Mouse (Mus musculus) embryonic facial prominence, embryonic 11.5 days (tissue): ENCODE measurements around the gene Smarcad1. TPM values are rescaled to one million over a fixed set of nuclear protein-coding genes. Genes with fewer than 3 reads are reported as not detected.
A peak's percentile ranks its signal among the peaks of the same experiment; 100 is the strongest.

Experiments
- ATAC-seq: fragments of 200-750 bp; cut with Nextera tagmentation; replicated peaks from 2 replicates; pipeline ENCODE4 v1.8.0; 2017; ENCODE audit warnings: low read depth; ENCODE audit not compliant: insufficient number of reproducible peaks, low FRiP score, low TSS enrichment
- DNase-seq: peaks from one replicate; pipeline ENCODE4 v3.0.0-alpha.2; 2015; ENCODE audit warnings: low spot score
- H3K27ac ChIP-seq: fragments of 300-500 bp; sonication (generic); replicated peaks from 2 replicates; pipeline ENCODE4 v1.5.1; 2014; ENCODE audit warnings: mild to moderate bottlenecking, low read depth, low read length, control low read depth
- H3K27me3 ChIP-seq: fragments of 300-500 bp; sonication (generic); 2 replicates; pipeline ENCODE4 v1.6.1; 2014; ENCODE audit warnings: mild to moderate bottlenecking, low read length, moderate library complexity, mixed read lengths; ENCODE audit not compliant: control insufficient read depth, insufficient read depth
- H3K36me3 ChIP-seq: fragments of 300-500 bp; sonication (generic); replicated peaks from 2 replicates; pipeline ENCODE4 v1.6.1; 2014; ENCODE audit warnings: low read depth, mild to moderate bottlenecking, low read length, moderate library complexity, mixed read lengths; ENCODE audit not compliant: control insufficient read depth, insufficient read depth
- H3K4me1 ChIP-seq: fragments of 300-500 bp; sonication (generic); 2 replicates; pipeline ENCODE4 v1.6.1; 2014; ENCODE audit warnings: low read length, mixed read lengths; ENCODE audit not compliant: control insufficient read depth, insufficient read depth
- H3K4me2 ChIP-seq: fragments of 300-500 bp; sonication (generic); 2 replicates; pipeline ENCODE4 v1.6.1; 2014; ENCODE audit warnings: low read depth, mild to moderate bottlenecking, control low read depth, low read length, moderate library complexity
- H3K4me3 ChIP-seq: fragments of 300-500 bp; sonication (generic); 2 replicates; pipeline ENCODE4 v1.5.1; 2014; ENCODE audit warnings: low read depth, low read length, control low read depth
- H3K9ac ChIP-seq: fragments of 300-500 bp; sonication (generic); replicated peaks from 2 replicates; pipeline ENCODE4 v1.6.1; 2014; ENCODE audit warnings: mild to moderate bottlenecking, control low read depth, low read length
- H3K9me3 ChIP-seq: fragments of 300-500 bp; sonication (generic); replicated peaks from 2 replicates; pipeline ENCODE4 v1.6.1; 2016; ENCODE audit warnings: mild to moderate bottlenecking, low read length, inconsistent platforms, mixed read lengths; ENCODE audit not compliant: control insufficient read depth
- WGBS: fragments of 180-500 bp; shearing (Covaris S2); extraction: QIAGEN DNeasy Blood & Tissue Kit; methylation state at CpG from one replicate; pipeline ENCODE4 v1.1.7; 2014; 5-methylcytosine and 5-hydroxymethylcytosine counted together
- polyA plus RNA-seq: library from polyadenylated mRNA; unstranded; fragments of >200 nt; fragmentation: Nextera tagmentation; extraction: Ambion mirVana; gene quantifications from 2 replicates; pipeline ENCODE4 v1.2.1, GENCODE M21; 2014

Gene Smarcad1
- polyA plus RNA-seq, 1 experiment from 2014 or later, result 97.6 TPM

GRCm38 (mm10) chr6:65142316-65142715 lies 99.9 kb downstream of the Smarcad1 start:
- Histone ChIP-seq H3K9ac (no peak overlapping the region), H3K9me3 (no peaks in the 10 kb centered on the region), H3K4me1 (no peaks in the 10 kb centered on the region), H3K36me3 (no peaks in the 10 kb centered on the region), H3K4me2 (no peak overlapping the region), H3K27ac (no peak overlapping the region), H3K27me3 (no peaks in the 10 kb centered on the region), H3K4me3 (no peak overlapping the region)
- WGBS, result 88% methylated on average over 1 of the region's 1 CpGs
- DNase-seq (no peak), ATAC-seq (no peak)

DNA sequence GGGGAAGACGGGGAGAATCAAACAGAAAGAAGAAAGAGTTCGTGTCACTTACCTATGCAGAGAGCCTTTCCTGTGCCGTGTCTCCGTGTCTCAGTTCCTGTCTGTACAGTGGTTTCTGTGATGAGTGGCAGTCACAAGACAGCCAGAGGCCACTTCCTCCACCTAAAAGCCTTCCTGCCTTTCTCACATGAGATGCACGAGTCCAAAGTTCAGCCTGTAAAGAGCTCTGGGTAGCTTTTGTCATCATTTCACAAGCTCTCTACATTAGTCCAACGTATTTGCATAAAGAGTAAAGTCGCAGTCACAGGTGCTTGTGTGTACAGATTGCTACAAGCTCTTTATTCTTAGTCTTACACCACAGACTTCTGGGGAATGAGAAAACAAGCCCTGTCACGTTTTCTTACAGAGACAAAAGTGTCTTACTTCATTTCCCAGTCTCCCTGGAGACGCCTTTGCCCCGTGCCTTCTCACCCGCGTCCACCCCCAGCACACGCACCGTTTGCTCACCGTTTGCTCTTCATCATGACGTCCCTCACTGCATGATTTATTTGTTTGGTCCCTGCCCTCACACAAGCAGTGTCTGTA lies 102.3 kb downstream of the Smarcad1 start, which contains the start of gene Hpgds:
Hpgds (minus strand) TSS at position 288 of the 585 bp plus-strand sequence.
- H3K9ac ChIP-seq, result no peak within 1 kb of the TSS
- H3K27ac ChIP-seq, result no peak within 1 kb of the TSS
- DNase-seq (no peak), ATAC-seq (no peak)
- no peaks in the 10 kb centered on the region for H3K36me3 ChIP-seq
- WGBS, result 54% methylated on average over 16 of the region's 16 CpGs
- no peaks in the 10 kb centered on the region for H3K9me3 ChIP-seq
- H3K4me3 ChIP-seq, result no peak within 1 kb of the TSS
- no peak within 1 kb of the TSS for H3K4me2 ChIP-seq
- H3K4me1 ChIP-seq, result no peaks in the 10 kb centered on the region
- H3K27me3 ChIP-seq, result no peaks in the 10 kb centered on the region

- H3K9ac ChIP-seq, result no peak overlapping the region
- no peak for DNase-seq
- no peak for ATAC-seq
Measured at GRCm38 (mm10) chr6:65146363-65146762, 104.0 kb downstream of the Smarcad1 start.

GRCm38 (mm10) chr6:65150703-65151102 lies 108.3 kb downstream of the Smarcad1 start:
- ATAC-seq, result no peak
- no peak overlapping the region for H3K4me3 ChIP-seq
- H3K27ac ChIP-seq, result no peak overlapping the region
- H3K9me3 ChIP-seq, result no peaks in the 10 kb centered on the region
- H3K27me3 ChIP-seq, result no peaks in the 10 kb centered on the region
- 4% methylated on average over 22 of the region's 22 CpGs for WGBS
- H3K4me2 ChIP-seq, result peak overlapping the region; percentile 25
- H3K36me3 ChIP-seq, result no peaks in the 10 kb centered on the region
- no peak for DNase-seq
- H3K9ac ChIP-seq, result peak overlapping the region; percentile 52; the same call in 1 of the 2 replicates
- H3K4me1 ChIP-seq, result no peaks in the 10 kb centered on the region

More at GRCm38 (mm10) chr6:65146363-65146762, 104.0 kb downstream of the Smarcad1 start:
- H3K4me1 ChIP-seq, result no peaks in the 10 kb centered on the region
- no peaks in the 10 kb centered on the region for H3K36me3 ChIP-seq
- H3K4me3 ChIP-seq, result no peak overlapping the region
- no peaks in the 10 kb centered on the region for H3K27me3 ChIP-seq
- 86% methylated on average over 4 of the region's 4 CpGs for WGBS
- no peak overlapping the region for H3K27ac ChIP-seq
- H3K9me3 ChIP-seq, result no peaks in the 10 kb centered on the region
- no peak overlapping the region for H3K4me2 ChIP-seq

DNA sequence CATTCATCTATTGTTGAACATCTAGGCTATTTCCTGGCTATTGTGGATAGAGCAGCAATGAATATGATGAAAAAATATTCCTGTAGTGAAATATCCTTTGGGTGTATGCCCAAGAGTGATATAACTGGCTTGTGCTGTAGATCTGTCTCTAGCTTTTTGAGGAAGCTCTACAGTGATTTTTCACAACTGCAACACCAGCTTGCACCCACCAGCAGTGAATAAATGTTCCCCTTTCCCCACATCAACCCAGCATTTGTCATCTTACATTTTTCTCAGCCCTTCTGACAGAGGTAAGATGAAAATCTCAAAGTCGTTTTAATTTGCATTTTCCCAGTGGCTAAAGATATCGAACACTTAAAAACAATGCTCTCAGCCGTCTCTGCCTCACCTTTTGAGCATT lies 111.2 kb downstream of the Smarcad1 start:
- Histone ChIP-seq H3K9ac (no peak overlapping the region), H3K9me3 (no peaks in the 10 kb centered on the region), H3K4me2 (no peak overlapping the region), H3K4me3 (no peak overlapping the region), H3K27ac (no peak overlapping the region), H3K4me1 (no peaks in the 10 kb centered on the region), H3K27me3 (no peaks in the 10 kb centered on the region), H3K36me3 (no peaks in the 10 kb centered on the region)
- no peak for DNase-seq
- WGBS, result 83% methylated on average over 3 of the region's 3 CpGs
- no peak for ATAC-seq

GRCm38 (mm10) chr6:65157042-65157441 lies 114.7 kb downstream of the Smarcad1 start:
- WGBS, result 85% methylated on average over 4 of the region's 4 CpGs
- H3K4me3 ChIP-seq, result no peak overlapping the region
- ATAC-seq, result 0 out of 2 replicates have a peak, but pooled peaks have one; percentile 44
- H3K4me1 ChIP-seq, result no peaks in the 10 kb centered on the region
- no peak overlapping the region for H3K4me2 ChIP-seq
- H3K9ac ChIP-seq, result no peak overlapping the region
- H3K27me3 ChIP-seq, result no peaks in the 10 kb centered on the region
- H3K9me3 ChIP-seq, result no peaks in the 10 kb centered on the region
- no peaks in the 10 kb centered on the region for H3K36me3 ChIP-seq
- DNase-seq, result no peak
- no peak overlapping the region for H3K27ac ChIP-seq

DNA sequence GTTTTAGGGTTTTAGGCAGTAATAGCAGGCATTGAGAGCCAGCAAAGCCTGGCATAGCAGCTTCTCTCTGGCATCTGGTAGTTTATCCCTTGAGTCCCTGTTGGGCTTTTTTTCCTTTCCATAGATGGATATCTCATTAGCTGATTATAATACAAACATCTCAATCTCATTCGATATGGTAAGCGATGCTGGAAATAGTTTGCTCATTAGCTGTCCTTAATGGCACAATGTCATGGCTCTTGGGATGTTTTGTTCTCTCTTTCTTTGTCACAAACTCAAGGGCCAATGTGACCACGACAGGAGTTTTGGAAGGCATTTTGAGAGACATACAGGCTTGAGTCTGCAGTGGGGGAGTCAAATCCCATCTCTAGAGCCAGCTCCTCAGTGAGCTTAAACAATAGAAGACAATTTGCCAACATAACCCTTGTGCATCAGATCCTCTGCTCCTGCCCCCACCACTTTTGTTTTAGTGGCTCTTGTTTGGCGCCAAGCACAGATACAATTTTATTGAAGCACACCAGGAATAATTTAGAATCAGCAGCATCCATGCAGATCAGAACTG lies 117.1 kb downstream of the Smarcad1 start:
- DNase-seq (no peak), ATAC-seq (no peak)
- WGBS, result 82% methylated on average over 4 of the region's 4 CpGs
- Histone ChIP-seq H3K36me3 (no peaks in the 10 kb centered on the region), H3K4me1 (no peaks in the 10 kb centered on the region), H3K9ac (no peak overlapping the region), H3K9me3 (no peaks in the 10 kb centered on the region), H3K4me3 (no peak overlapping the region), H3K27ac (no peak overlapping the region), H3K27me3 (no peaks in the 10 kb centered on the region), H3K4me2 (no peak overlapping the region)

- no peak for ATAC-seq
- WGBS, result 81% methylated on average over 6 of the region's 6 CpGs
- H3K27ac ChIP-seq, result no peak overlapping the region
Measured at GRCm38 (mm10) chr6:65164137-65164536, 121.8 kb downstream of the Smarcad1 start.

More at GRCm38 (mm10) chr6:65164137-65164536, 121.8 kb downstream of the Smarcad1 start:
- Histone ChIP-seq H3K27me3 (no peaks in the 10 kb centered on the region), H3K4me3 (no peak overlapping the region), H3K36me3 (no peaks in the 10 kb centered on the region), H3K9ac (no peak overlapping the region), H3K4me1 (no peaks in the 10 kb centered on the region), H3K4me2 (no peak overlapping the region), H3K9me3 (no peaks in the 10 kb centered on the region)
- no peak for DNase-seq
